Mouse (Mus musculus) heart, postnatal 14 days (tissue): Measurements from ENCODE around the gene Lor. TPM values are rescaled to one million over a fixed set of nuclear protein-coding genes. Genes with fewer than 3 reads are reported as not detected.

Experiments used
- DNase-seq, 2 experiments: peaks; one replicate each; pipeline ENCODE4 v3.0.0; 2021 to 2022
- intact Hi-C: fragments of 180-260 bp; cut with DNase I; formaldehyde crosslinking; loops from one replicate; pipeline ENCODE4 v1.15.1; 2025
- long read RNA-seq, 2 experiments: library from polyadenylated mRNA; stranded (forward); transcript quantifications; one replicate each; pipeline ENCODE4 v2.0.0; 2021
- microRNA-seq, 2 experiments: library from miRNA; unstranded; fragments of <30 nt; microRNA quantifications; one replicate each; pipeline ENCODE4 v1.2.0; 2021 to 2022
- total RNA-seq, 2 experiments: library from RNA; stranded (reverse); gene quantifications; 2 replicates each; pipeline ENCODE4 v1.2.3; 2021

Gene Lor
- not detected for total RNA-seq
- long read RNA-seq, experiment 1, partial matches to known transcripts, result 1 of 1 reads
- long read RNA-seq, experiment 1, other reads (novel, unspliced or antisense), result 0 of 1 reads
- long read RNA-seq, experiment 2, result 0 reads

DNA sequence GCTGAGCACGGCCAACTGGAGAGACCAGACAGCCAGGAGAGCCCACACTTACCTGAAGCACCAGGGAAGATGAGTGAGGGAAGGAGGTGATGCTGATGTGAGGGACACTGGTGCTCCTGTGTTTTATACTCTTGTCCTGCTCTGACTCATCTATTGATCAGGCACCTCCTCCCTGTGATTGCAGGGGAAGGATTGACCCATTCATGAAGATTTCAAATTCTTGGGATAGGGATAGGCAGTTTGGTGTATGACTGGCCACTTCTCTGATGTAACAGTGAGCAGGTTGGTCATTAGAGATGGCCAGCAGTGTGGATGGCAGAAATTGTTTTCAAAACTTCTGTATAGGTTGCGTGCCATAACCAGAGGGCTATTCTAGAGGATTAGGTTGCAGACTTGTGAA lies at the start of gene Lor:
TSS of gene Lor (minus strand) at position 101 of the 400 bp plus-strand sequence.
- DNase-seq, result no peak
- intact Hi-C loops, result no loop called here

DNA sequence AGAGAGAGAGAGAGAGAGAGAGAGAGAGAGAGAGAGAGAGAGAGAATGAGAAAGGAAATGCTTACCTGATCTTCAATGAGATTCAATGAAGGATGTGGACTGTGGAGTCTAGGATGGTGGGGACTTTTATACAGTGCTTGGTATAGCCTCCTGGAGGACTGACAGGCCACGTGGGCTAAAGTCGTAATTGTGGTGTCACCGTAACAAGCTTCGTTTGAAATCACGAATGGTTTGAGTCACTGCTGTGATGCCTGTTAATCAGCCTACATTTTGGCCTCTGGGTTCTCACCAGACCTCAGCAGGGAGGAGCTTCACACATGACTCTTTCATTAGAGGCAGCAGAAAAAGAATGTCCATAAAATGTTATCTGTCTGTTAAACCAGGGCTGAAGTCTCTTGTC lies 40.9 kb upstream of the Lor start, which contains the start of gene Prr9:
TSS of gene Prr9 (minus strand) at position 101 of the 400 bp plus-strand sequence.
- intact Hi-C loops, result no loop called here
- no peak for DNase-seq

DNA sequence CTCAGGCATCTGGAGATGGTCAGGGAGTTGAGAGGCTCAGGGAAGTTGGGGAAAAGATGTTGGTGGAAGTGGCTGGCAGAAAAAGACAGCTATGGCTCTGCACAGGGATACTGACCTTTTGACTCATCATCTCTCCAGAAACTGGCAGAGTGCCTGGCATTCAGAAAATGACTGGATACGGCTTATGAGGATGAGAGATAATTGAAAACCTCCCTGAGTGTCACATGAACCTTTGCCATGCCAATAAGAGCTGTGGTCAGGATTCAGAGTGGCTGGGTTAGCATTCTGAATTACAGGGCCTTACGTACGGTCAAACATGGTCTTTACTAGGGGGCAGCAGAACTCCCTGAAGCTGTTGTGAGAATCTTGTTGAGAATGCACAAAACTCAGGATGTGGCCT lies 38.0 kb upstream of the Lor start:
- intact Hi-C loops, result no loop called here
- no peak for DNase-seq

- DNase-seq, result no peak
- intact Hi-C loops, result no loop called here
These were observed 35.0 kb upstream of the Lor start for GRCm38 (mm10) chr3:92117930-92118329.

DNA sequence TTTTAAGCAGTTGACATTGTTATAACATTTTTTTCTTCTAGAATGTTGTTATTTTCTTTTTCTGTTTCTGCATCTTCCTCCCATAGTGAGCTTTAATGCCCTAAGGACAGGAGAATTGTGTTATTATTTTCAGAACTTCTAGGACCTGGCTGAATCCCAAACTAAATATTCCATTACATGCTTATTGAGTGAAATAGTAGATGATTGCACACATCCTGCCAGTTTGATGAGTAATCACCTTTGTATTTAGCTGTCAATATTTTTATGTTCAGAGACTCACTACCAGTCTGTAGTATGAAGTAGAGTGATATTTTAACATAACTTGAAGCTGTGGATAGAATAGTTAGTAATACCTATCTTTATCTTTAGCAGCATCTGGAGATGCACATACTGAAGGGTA lies 28.6 kb upstream of the Lor start:
- intact Hi-C loops, result no loop called here
- no peak for DNase-seq

- intact Hi-C loops, result no loop called here
- no peak for DNase-seq
These were observed 27.8 kb upstream of the Lor start for GRCm38 (mm10) chr3:92110790-92111189.

GRCm38 (mm10) chr3:92106582-92106981 lies 23.6 kb upstream of the Lor start:
- DNase-seq, result peak; percentile 6 to 38
- intact Hi-C loops, result loop anchor here (1.0 kb wide), 1 partner anchor 56 kb away; no protein-coding TSS in a partner anchor

GRCm38 (mm10) chr3:92081285-92081931 lies 1.5 kb downstream of the Lor start:
- peak in 1 of 2 experiments; percentile 34 for DNase-seq

GRCm38 (mm10) chr3:92080462-92081284 lies 2.3 kb downstream of the Lor start:
- intact Hi-C loops, result no loop called here
- DNase-seq, result peak; percentile 72 to 75

More at GRCm38 (mm10) chr3:92081285-92081931, 1.5 kb downstream of the Lor start:
- intact Hi-C loops, result no loop called here

- intact Hi-C loops, result loop anchor here (1.0 kb wide), 1 partner anchor 56 kb away; no protein-coding TSS in a partner anchor
- DNase-seq, result peak in 1 of 2 experiments; percentile 30
These were observed 32.4 kb downstream of the Lor start for GRCm38 (mm10) chr3:92050382-92051054.

DNA sequence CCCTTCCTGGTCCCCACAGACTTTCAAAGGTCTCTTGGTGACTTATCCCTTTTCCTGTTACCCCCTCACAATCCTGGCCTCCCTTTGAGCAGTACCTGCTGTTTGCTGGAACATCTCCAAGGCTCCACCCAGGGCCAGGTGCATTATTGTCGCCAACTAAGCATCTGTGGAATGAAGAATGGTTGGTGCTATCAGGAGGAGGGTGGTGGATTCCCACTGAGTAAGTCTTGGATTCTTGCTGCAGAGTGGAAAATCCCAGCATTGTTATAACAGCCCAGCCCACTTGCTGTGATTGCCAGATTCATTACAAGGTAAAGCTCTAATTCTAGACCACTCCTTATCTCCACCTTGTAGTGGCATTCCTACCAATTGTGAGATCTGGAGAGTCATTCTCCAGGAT lies 49.0 kb downstream of the Lor start:
- intact Hi-C loops, result no loop called here
- DNase-seq, result no peak

DNA sequence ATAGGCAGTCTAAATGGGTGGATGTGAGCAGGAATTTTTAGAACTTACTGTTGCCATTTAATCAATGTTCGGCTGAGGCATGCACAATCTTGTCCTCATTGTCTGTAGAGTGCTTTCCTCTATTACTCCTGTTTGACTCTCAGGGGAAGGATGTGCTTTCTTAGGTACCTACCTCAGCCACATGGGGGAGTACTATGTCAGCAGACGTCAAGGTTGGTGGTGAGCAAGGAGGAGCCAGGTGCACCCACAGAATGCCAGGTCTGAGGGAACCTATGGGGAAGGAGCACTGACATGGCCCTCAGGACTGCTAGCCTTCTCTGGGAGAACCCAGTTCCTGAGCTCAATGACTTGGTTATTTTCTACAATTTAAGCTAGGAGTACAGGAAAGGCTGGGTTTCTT lies 49.7 kb downstream of the Lor start:
- intact Hi-C loops, result no loop called here
- DNase-seq, result no peak

Small RNAs within 50 kb of the gene (microRNA-seq; reads per million reads assigned to microRNA genes)
- gene Gm25145, result 0 reads per million in 2 experiments

Other genes starting within 250 kb of the Lor start
- gene Pglyrp3, start 68.6 kb downstream of the Lor start, total RNA-seq, result not detected
- not detected for gene Prr9, start 40.8 kb upstream of the Lor start, total RNA-seq
- not detected for gene Lelp1, start 59.6 kb upstream of the Lor start, total RNA-seq
- gene Sprr2a1, start 132.7 kb upstream of the Lor start, total RNA-seq, result not detected
- 1 to 10 TPM; 1.4 to 3.0 TPM for gene Sprr2a2, start 132.8 kb upstream of the Lor start, total RNA-seq
- gene Sprr2a3, start 202.3 kb upstream of the Lor start, total RNA-seq, result not detected
- gene Sprr2b, start 233.5 kb upstream of the Lor start, total RNA-seq, result not detected